Mouse (Mus musculus): ENCODE results near the gene Snx15. TPM values are rescaled to one million over a fixed set of nuclear protein-coding genes. Genes with fewer than 3 reads are reported as not detected.

Snx15 gene
- polyA plus RNA-seq, 1 experiment: 18.5 TPM

- Histone ChIP-seq H3ac (ENCODE audit: control insufficient read depth, insufficient read length) (no peak overlapping the region), H3K79me2 (ENCODE audit: control insufficient read depth, insufficient read depth) (no peaks in the 10 kb centered on the region), H3K4me2 (ENCODE audit: low read depth) (peak overlapping the region; percentile 12), H3K27me3 (ENCODE audit: control insufficient read depth, insufficient read depth, insufficient read length) (no peaks in the 10 kb centered on the region), H3K4me3 (no peak overlapping the region), H3K36me3 (ENCODE audit: control insufficient read depth, insufficient read depth) (no peaks in the 10 kb centered on the region)
- no peak for TF ChIP-seq POLR2AphosphoS2 (IDR thresholded peaks at IDR 0.05; ENCODE audit: insufficient read length, low read depth)
- no peak for TF ChIP-seq TCF3 (IDR thresholded peaks at IDR 0.05; ENCODE audit: insufficient read length, low read depth)
- no peak for TF ChIP-seq SRF (IDR thresholded peaks at IDR 0.05; ENCODE audit: control insufficient read depth, insufficient read length, low read depth)
- no peak for TF ChIP-seq TCF12 (IDR thresholded peaks at IDR 0.05; ENCODE audit: insufficient read depth, poor library complexity, severe bottlenecking)
- no peak for TF ChIP-seq MYOD1 (IDR thresholded peaks at IDR 0.05; ENCODE audit: control insufficient read depth in 1 of 3, insufficient read length in 2 of 3, low read depth in 2 of 3)
- TF ChIP-seq POLR2A (IDR thresholded peaks at IDR 0.05; ENCODE audit: insufficient read length, low read depth): no peak
- TF ChIP-seq E2F4 (IDR thresholded peaks at IDR 0.05; ENCODE audit: insufficient read depth): no peak
Observed at GRCm38 (mm10) chr19:6163872-6164547, 35.9 kb upstream of the Snx15 start.

DNA sequence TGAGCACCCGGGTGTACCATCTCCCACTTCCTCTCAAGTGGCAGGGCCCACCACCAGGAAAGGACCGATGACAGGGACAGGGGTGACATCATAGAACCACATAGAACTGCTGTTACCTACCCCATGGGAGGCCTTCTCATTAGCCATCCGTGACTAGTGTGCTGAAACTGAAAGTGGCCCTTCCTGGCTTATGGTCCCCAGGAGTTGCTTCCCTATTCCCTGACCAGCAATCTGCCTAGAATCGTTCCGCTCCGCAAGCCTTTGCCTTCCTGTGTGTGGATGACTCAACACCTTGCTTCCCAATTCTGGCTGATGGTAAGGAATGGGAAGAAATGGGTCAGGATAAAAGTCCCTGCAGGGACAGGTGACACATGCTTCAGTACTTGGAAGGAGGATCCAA is 29.1 kb upstream of the Snx15 start:
- H3ac ChIP-seq (ENCODE audit: control insufficient read depth, insufficient read length): no peak overlapping the region
- no peak overlapping the region for H3K4me2 ChIP-seq (ENCODE audit: low read depth)
- no peak overlapping the region for H3K4me3 ChIP-seq
- no peaks in the 10 kb centered on the region for H3K36me3 ChIP-seq (ENCODE audit: control insufficient read depth, insufficient read depth)
- peaks cover 31% of the 10 kb centered on the region for H3K27me3 ChIP-seq (ENCODE audit: control insufficient read depth, insufficient read depth, insufficient read length)
- H3K79me2 ChIP-seq (ENCODE audit: control insufficient read depth, insufficient read depth): no peaks in the 10 kb centered on the region
- no peak for TF ChIP-seq POLR2A (IDR thresholded peaks at IDR 0.05; ENCODE audit: insufficient read length, low read depth)
- TF ChIP-seq E2F4 (IDR thresholded peaks at IDR 0.05; ENCODE audit: insufficient read depth): no peak
- no peak for TF ChIP-seq SRF (IDR thresholded peaks at IDR 0.05; ENCODE audit: control insufficient read depth, insufficient read length, low read depth)
- no peak for TF ChIP-seq POLR2AphosphoS2 (IDR thresholded peaks at IDR 0.05; ENCODE audit: insufficient read length, low read depth)
- no peak for TF ChIP-seq CEBPB (IDR thresholded peaks at IDR 0.05; ENCODE audit: insufficient read depth, poor library complexity, severe bottlenecking)
- TF ChIP-seq MAX (IDR thresholded peaks at IDR 0.05; ENCODE audit: low read depth): no peak
- no peak for TF ChIP-seq REST (IDR thresholded peaks at IDR 0.05; ENCODE audit: insufficient read depth, insufficient read length)
- TF ChIP-seq TCF3 (IDR thresholded peaks at IDR 0.05; ENCODE audit: insufficient read length, low read depth): no peak
- TF ChIP-seq MYOD1 (IDR thresholded peaks at IDR 0.05; ENCODE audit: control insufficient read depth in 1 of 3, insufficient read length in 2 of 3, low read depth in 2 of 3): no peak
- TF ChIP-seq USF1 (IDR thresholded peaks at IDR 0.05; ENCODE audit: low read depth): no peak
- TF ChIP-seq TCF12 (IDR thresholded peaks at IDR 0.05; ENCODE audit: insufficient read depth, poor library complexity, severe bottlenecking): no peak
- no peak for TF ChIP-seq MYOG (IDR thresholded peaks at IDR 0.05; ENCODE audit: control insufficient read depth in 1 of 3, insufficient read depth in 1 of 3, insufficient read length in 2 of 3, low read depth in 2 of 3)

- Histone ChIP-seq H3K4me3 (no peak overlapping the region), H3K27me3 (ENCODE audit: control insufficient read depth, insufficient read depth, insufficient read length) (peaks cover 39% of the 10 kb centered on the region), H3K4me2 (ENCODE audit: low read depth) (no peak overlapping the region), H3K36me3 (ENCODE audit: control insufficient read depth, insufficient read depth) (no peaks in the 10 kb centered on the region), H3ac (ENCODE audit: control insufficient read depth, insufficient read length) (no peak overlapping the region), H3K79me2 (ENCODE audit: control insufficient read depth, insufficient read depth) (no peaks in the 10 kb centered on the region)
- TF ChIP-seq MAX (IDR thresholded peaks at IDR 0.05; ENCODE audit: low read depth) (no peak), MYOG (IDR thresholded peaks at IDR 0.05; ENCODE audit: control insufficient read depth in 1 of 3, insufficient read depth in 1 of 3, insufficient read length in 2 of 3, low read depth in 2 of 3) (no peak), MYOD1 (IDR thresholded peaks at IDR 0.05; ENCODE audit: control insufficient read depth in 1 of 3, insufficient read length in 2 of 3, low read depth in 2 of 3) (no peak), TCF12 (IDR thresholded peaks at IDR 0.05; ENCODE audit: insufficient read depth, poor library complexity, severe bottlenecking) (no peak), REST (IDR thresholded peaks at IDR 0.05; ENCODE audit: insufficient read depth, insufficient read length) (no peak), USF1 (IDR thresholded peaks at IDR 0.05; ENCODE audit: low read depth) (no peak), CEBPB (IDR thresholded peaks at IDR 0.05; ENCODE audit: insufficient read depth, poor library complexity, severe bottlenecking) (no peak), SRF (IDR thresholded peaks at IDR 0.05; ENCODE audit: control insufficient read depth, insufficient read length, low read depth) (no peak)
Observed at GRCm38 (mm10) chr19:6156372-6156771, 28.3 kb upstream of the Snx15 start.

- Histone ChIP-seq H3K79me2 (ENCODE audit: control insufficient read depth, insufficient read depth) (no peaks in the 10 kb centered on the region), H3K36me3 (ENCODE audit: control insufficient read depth, insufficient read depth) (no peaks in the 10 kb centered on the region), H3K27me3 (ENCODE audit: control insufficient read depth, insufficient read depth, insufficient read length) (peaks cover 47% of the 10 kb centered on the region), H3K4me2 (ENCODE audit: low read depth) (no peak overlapping the region), H3K4me3 (no peak overlapping the region), H3ac (ENCODE audit: control insufficient read depth, insufficient read length) (no peak overlapping the region)
- TF ChIP-seq E2F4 (IDR thresholded peaks at IDR 0.05; ENCODE audit: insufficient read depth) (no peak), MYOD1 (IDR thresholded peaks at IDR 0.05; ENCODE audit: control insufficient read depth in 1 of 3, insufficient read length in 2 of 3, low read depth in 2 of 3) (no peak), MYOG (IDR thresholded peaks at IDR 0.05; ENCODE audit: control insufficient read depth in 1 of 3, insufficient read depth in 1 of 3, insufficient read length in 2 of 3, low read depth in 2 of 3) (no peak), TCF12 (IDR thresholded peaks at IDR 0.05; ENCODE audit: insufficient read depth, poor library complexity, severe bottlenecking) (no peak), USF1 (IDR thresholded peaks at IDR 0.05; ENCODE audit: low read depth) (no peak), REST (IDR thresholded peaks at IDR 0.05; ENCODE audit: insufficient read depth, insufficient read length) (no peak), CEBPB (IDR thresholded peaks at IDR 0.05; ENCODE audit: insufficient read depth, poor library complexity, severe bottlenecking) (no peak), SRF (IDR thresholded peaks at IDR 0.05; ENCODE audit: control insufficient read depth, insufficient read length, low read depth) (no peak), MAX (IDR thresholded peaks at IDR 0.05; ENCODE audit: low read depth) (no peak), POLR2A (IDR thresholded peaks at IDR 0.05; ENCODE audit: insufficient read length, low read depth) (no peak), TCF3 (IDR thresholded peaks at IDR 0.05; ENCODE audit: insufficient read length, low read depth) (no peak), POLR2AphosphoS2 (IDR thresholded peaks at IDR 0.05; ENCODE audit: insufficient read length, low read depth) (no peak)
Observed at GRCm38 (mm10) chr19:6155174-6155573, 27.1 kb upstream of the Snx15 start.
